Mouse (Mus musculus) neutrophil, adult 83 days (primary cell): ENCODE data around the gene Gm9112. TPM values are rescaled to one million over a fixed set of nuclear protein-coding genes. Genes with fewer than 3 reads are reported as not detected.

Source experiments
- total RNA-seq, 2 experiments: library from RNA; stranded (reverse); gene quantifications; one replicate each; pipeline ENCODE4 v1.2.4; 2023

Gene Gm9112
- total RNA-seq: not detected

GRCm38 (mm10) chrX:102707535-102707934, at the start of gene Gm9112, which contains the start of gene Dmrtc1b:
Gene Gm9112 (minus strand): TSS chrX:102707635.
Gene Dmrtc1b (plus strand): TSS chrX:102707865.

GRCm38 (mm10) chrX:102686872-102687271, 20.6 kb downstream of the Gm9112 start, which contains the start of gene Gm3880:
Gene Gm3880 (minus strand): TSS chrX:102686972.

Other genes with a start within 250 kb of the Gm9112 start
- 1 to 10 TPM; 6.1 to 6.4 TPM for gene Hdac8, start 202.3 kb downstream of the Gm9112 start, total RNA-seq
- 1 to 10 TPM; 2.7 to 3.2 TPM for gene Phka1, start 63.4 kb downstream of the Gm9112 start, total RNA-seq
- gene Gm3880, start 20.7 kb downstream of the Gm9112 start, total RNA-seq: not detected
- not detected for gene Dmrtc1b, start 230 bp upstream of the Gm9112 start, total RNA-seq
- not detected for gene Dmrtc1c1, start 95.3 kb upstream of the Gm9112 start, total RNA-seq
- not detected for gene Dmrtc1c2, start 147.0 kb upstream of the Gm9112 start, total RNA-seq
- not detected for gene 1700031F05Rik, start 160.3 kb upstream of the Gm9112 start, total RNA-seq
- not detected for gene Dmrtc1a, start 201.1 kb upstream of the Gm9112 start, total RNA-seq
- not detected for gene 1700011M02Rik, start 201.3 kb upstream of the Gm9112 start, total RNA-seq
- not detected for gene 1700018G05Rik, start 220.7 kb upstream of the Gm9112 start, total RNA-seq